Comparison of ENCODE assay signal across 27 mouse cellular contexts in the genomic region with DNA sequence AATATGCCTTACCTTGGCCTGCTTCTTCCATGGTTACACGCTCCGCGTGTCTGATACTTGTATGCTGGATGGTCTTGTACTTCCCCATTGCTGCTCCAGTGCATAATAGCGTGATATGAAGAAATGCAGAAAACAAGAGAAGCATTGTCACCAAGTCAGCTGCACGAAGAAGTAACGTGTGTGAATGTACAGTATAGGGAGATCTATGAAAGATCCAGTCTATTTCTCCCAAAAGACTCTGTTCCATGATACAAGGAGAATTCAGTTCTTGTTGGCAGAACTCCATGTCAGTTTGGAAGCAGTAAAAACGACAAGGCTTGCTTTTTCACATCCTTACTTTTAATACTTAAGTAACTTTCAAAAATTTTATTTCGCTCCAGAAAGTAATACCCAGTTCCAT. TPM values are rescaled to one million over a fixed set of nuclear protein-coding genes. Genes with fewer than 3 reads are reported as not detected.
"Had no signal": no experiment of that assay in that cellular context is flagged by ENCODE, and none has a peak within 500 bp of the region (broad histone marks: within the 10 kb centered on the region; RNA-seq: fewer than 3 reads in every experiment).

No protein-coding gene starts in this region.

- H3K4me3 ChIP-seq: gastrocnemius, adult 2 months; heart, embryonic 10.5 days; heart, embryonic 12.5 days; hindbrain, embryonic 10.5 days; hindbrain, embryonic 13.5 days; hindbrain, embryonic 15.5 days; intestine, embryonic 15.5 days; kidney, embryonic 15.5 days; limb, embryonic 13.5 days; limb, embryonic 15.5 days; liver, embryonic 12.5 days had no signal

- ATAC-seq: inflammation-experienced regulatory T-cells, adult 6 months; intestine, embryonic 15.5 days; intestine, postnatal 0 days; liver, embryonic 12.5 days had no signal

- H3K4me1 ChIP-seq: heart, embryonic 10.5 days; heart, embryonic 12.5 days; hindbrain, embryonic 10.5 days; hindbrain, embryonic 13.5 days; intestine, embryonic 15.5 days; kidney, embryonic 15.5 days; limb, embryonic 13.5 days; limb, embryonic 15.5 days; liver, embryonic 12.5 days had no signal

- H3K36me3 ChIP-seq: heart, embryonic 10.5 days; heart, embryonic 12.5 days; hindbrain, embryonic 10.5 days; hindbrain, embryonic 13.5 days; intestine, embryonic 15.5 days; kidney, embryonic 15.5 days; limb, embryonic 13.5 days; limb, embryonic 15.5 days; liver, embryonic 12.5 days had no signal

- H3K9ac ChIP-seq: heart, embryonic 12.5 days; hindbrain, embryonic 13.5 days; hindbrain, embryonic 15.5 days; intestine, embryonic 15.5 days; kidney, embryonic 15.5 days; limb, embryonic 13.5 days; limb, embryonic 15.5 days; liver, embryonic 12.5 days; liver, embryonic 14.5 days had no signal

- H3K9me3 ChIP-seq: heart, embryonic 10.5 days; heart, embryonic 12.5 days; hindbrain, embryonic 10.5 days; hindbrain, embryonic 13.5 days; hindbrain, embryonic 15.5 days; intestine, embryonic 15.5 days; kidney, embryonic 15.5 days; limb, embryonic 13.5 days; limb, embryonic 15.5 days; liver, embryonic 12.5 days had no signal

- H3K4me2 ChIP-seq: heart, embryonic 12.5 days; hindbrain, embryonic 13.5 days; hindbrain, embryonic 15.5 days; intestine, embryonic 15.5 days; kidney, embryonic 15.5 days; limb, embryonic 13.5 days; limb, embryonic 15.5 days; liver, embryonic 12.5 days had no signal

- DNase-seq: gastrocnemius, adult 2 months; gastrocnemius, postnatal 10 days; gastrocnemius, postnatal 25 days; heart, adult 18-20 months; heart, postnatal 10 days; heart, postnatal 4 days; kidney, adult 2 months; kidney, adult 9 months; kidney, postnatal 14 days; kidney, postnatal 36 days; layer of hippocampus, adult 9-11 months; layer of hippocampus, postnatal 36 days; left cerebral cortex, postnatal 4 days had no signal

- H3K27ac ChIP-seq: gastrocnemius, adult 2 months; heart, embryonic 10.5 days; hindbrain, embryonic 10.5 days; hindbrain, embryonic 13.5 days; hindbrain, embryonic 15.5 days; intestine, embryonic 15.5 days; kidney, embryonic 15.5 days; kidney, postnatal 0 days; limb, embryonic 13.5 days; limb, embryonic 15.5 days; liver, embryonic 12.5 days; liver, embryonic 14.5 days had no signal

- H3K27me3 ChIP-seq: heart, embryonic 12.5 days; hindbrain, embryonic 13.5 days; hindbrain, embryonic 15.5 days; intestine, embryonic 15.5 days; kidney, embryonic 15.5 days; limb, embryonic 13.5 days; limb, embryonic 15.5 days; liver, embryonic 12.5 days had no signal

RNA-seq across cellular contexts. Expression of a gene that starts 33.0 kb away (rescaled TPM):
- polyA plus RNA-seq: inflammation-experienced regulatory T-cells, adult 6 months had no signal
